Mouse (Mus musculus) forebrain, embryonic 12.5 days (tissue): ENCODE data around the gene Akap13. TPM values are rescaled to one million over a fixed set of nuclear protein-coding genes. Genes with fewer than 3 reads are reported as not detected.

Experiments
- ATAC-seq: fragments of 200-750 bp; cut with Nextera tagmentation; 2 replicates; pipeline ENCODE4 v1.8.0; 2017; ENCODE audit warnings: moderate TSS enrichment; ENCODE audit not compliant: low FRiP score
- H3K27ac ChIP-seq: fragments of 300-500 bp; sonication (generic); 2 replicates; pipeline ENCODE4 v1.5.1; 2016; ENCODE audit warnings: mild to moderate bottlenecking
- H3K27me3 ChIP-seq: fragments of 300-500 bp; sonication (generic); 2 replicates; pipeline ENCODE4 v1.6.1; 2016; ENCODE audit warnings: mild to moderate bottlenecking
- H3K36me3 ChIP-seq: fragments of 300-500 bp; sonication (generic); replicated peaks from 2 replicates; pipeline ENCODE4 v1.6.1; 2016; ENCODE audit warnings: mild to moderate bottlenecking
- H3K4me1 ChIP-seq: fragments of 300-500 bp; sonication (generic); 2 replicates; pipeline ENCODE4 v1.6.1; 2016
- H3K4me2 ChIP-seq: fragments of 300-500 bp; sonication (generic); 2 replicates; pipeline ENCODE4 v1.6.1; 2016; ENCODE audit warnings: mild to moderate bottlenecking, moderate library complexity
- H3K4me3 ChIP-seq: fragments of 300-500 bp; sonication (generic); replicated peaks from 2 replicates; pipeline ENCODE4 v1.5.1; 2016; ENCODE audit warnings: mild to moderate bottlenecking
- H3K9ac ChIP-seq: fragments of 300-500 bp; sonication (generic); 2 replicates; pipeline ENCODE4 v1.6.1; 2016; ENCODE audit warnings: mild to moderate bottlenecking
- H3K9me3 ChIP-seq: fragments of 300-500 bp; sonication (generic); 2 replicates; pipeline ENCODE4 v1.6.1; 2016
- WGBS: fragments of 180-500 bp; shearing (Covaris S2); methylation state at CpG from one replicate; pipeline ENCODE4 v1.1.7; 2016; 5-methylcytosine and 5-hydroxymethylcytosine counted together
- polyA plus RNA-seq: library from polyadenylated mRNA; unstranded; fragments of >200 nt; fragmentation: Nextera tagmentation; extraction: Ambion mirVana; gene quantifications from 2 replicates; pipeline ENCODE4 v1.2.1, GENCODE M21; 2016

The Akap13 gene
- polyA plus RNA-seq, 1 experiment from 2014 or later, result 27.6 TPM

GRCm38 (mm10) chr7:75575800-75576585 lies 120.7 kb downstream of the Akap13 start:
- H3K9me3 ChIP-seq, result no peaks in the 10 kb centered on the region
- no peaks in the 10 kb centered on the region for H3K4me1 ChIP-seq
- WGBS, result 97% methylated on average over 1 of the region's 1 CpGs
- no peak overlapping the region for H3K27ac ChIP-seq
- H3K4me2 ChIP-seq, result no peak overlapping the region
- no peak for ATAC-seq
- H3K4me3 ChIP-seq, result no peak overlapping the region
- H3K27me3 ChIP-seq, result no peaks in the 10 kb centered on the region
- H3K9ac ChIP-seq, result no peak overlapping the region
- H3K36me3 ChIP-seq, result 0 out of 2 replicates have a peak, but pooled peaks cover 5% of the 10 kb centered on the region

GRCm38 (mm10) chr7:75576851-75577250 lies 121.5 kb downstream of the Akap13 start:
- no peaks in the 10 kb centered on the region for H3K4me1 ChIP-seq
- no peak overlapping the region for H3K4me3 ChIP-seq
- H3K27me3 ChIP-seq, result no peaks in the 10 kb centered on the region
- H3K9me3 ChIP-seq, result no peaks in the 10 kb centered on the region
- H3K9ac ChIP-seq, result no peak overlapping the region
- ATAC-seq, result no peak
- H3K36me3 ChIP-seq, result 0 out of 2 replicates have a peak, but pooled peaks cover 5% of the 10 kb centered on the region
- WGBS, result 98% methylated on average over 2 of the region's 2 CpGs
- no peak overlapping the region for H3K4me2 ChIP-seq
- H3K27ac ChIP-seq, result no peak overlapping the region

GRCm38 (mm10) chr7:75577353-75577752 lies 122.0 kb downstream of the Akap13 start:
- no peak overlapping the region for H3K4me3 ChIP-seq
- H3K27ac ChIP-seq, result no peak overlapping the region
- WGBS, result 94% methylated on average over 6 of the region's 6 CpGs
- no peaks in the 10 kb centered on the region for H3K4me1 ChIP-seq
- H3K9me3 ChIP-seq, result no peaks in the 10 kb centered on the region
- no peak for ATAC-seq
- H3K36me3 ChIP-seq, result 0 out of 2 replicates have a peak, but pooled peaks cover 5% of the 10 kb centered on the region
- H3K9ac ChIP-seq, result no peak overlapping the region
- no peaks in the 10 kb centered on the region for H3K27me3 ChIP-seq
- H3K4me2 ChIP-seq, result no peak overlapping the region

DNA sequence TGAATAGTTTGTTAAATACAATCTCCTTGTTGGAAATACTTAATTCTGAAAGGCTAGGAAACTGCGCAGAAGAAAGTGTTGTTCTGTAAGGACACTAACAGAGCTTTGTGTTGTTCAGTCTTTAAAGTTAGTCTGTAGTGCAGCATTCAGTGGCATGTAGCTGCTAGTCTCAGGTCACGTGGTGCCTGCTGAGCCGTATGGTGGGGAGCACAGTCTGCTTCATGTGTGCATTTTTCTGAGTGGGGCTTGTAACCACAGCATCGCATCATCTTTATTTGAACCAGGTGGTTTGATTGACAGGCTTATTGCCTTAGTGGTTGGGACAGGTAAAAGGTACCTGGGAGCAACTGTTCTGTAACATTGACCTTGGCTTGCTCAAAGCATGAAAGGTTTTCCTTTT lies 123.3 kb downstream of the Akap13 start:
- Histone ChIP-seq H3K4me1 (no peaks in the 10 kb centered on the region), H3K9ac (no peak overlapping the region)
- 92% methylated on average over 4 of the region's 4 CpGs for WGBS

DNA sequence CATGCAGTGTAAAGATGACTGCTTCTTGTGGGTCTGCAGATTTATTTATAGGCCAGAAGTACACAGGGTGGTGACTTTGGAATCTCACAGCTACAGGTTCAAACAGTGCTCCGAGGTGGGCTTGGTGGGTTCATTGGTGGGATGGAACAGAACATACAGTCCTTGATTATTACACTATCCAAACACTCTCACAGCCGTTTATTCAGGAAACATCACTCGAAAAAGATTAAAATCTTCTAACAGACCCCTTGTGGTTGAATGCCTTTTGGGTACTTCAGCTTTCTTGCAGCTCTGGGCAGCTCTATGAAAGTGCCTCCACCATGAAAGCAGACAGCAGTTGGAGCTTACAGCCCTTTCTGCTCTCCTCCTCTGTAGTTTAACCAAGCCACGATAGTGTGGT lies 126.8 kb downstream of the Akap13 start:
- H3K4me3 ChIP-seq, result no peak overlapping the region
- no peaks in the 10 kb centered on the region for H3K4me1 ChIP-seq
- H3K9me3 ChIP-seq, result no peaks in the 10 kb centered on the region
- no peaks in the 10 kb centered on the region for H3K27me3 ChIP-seq
- no peak overlapping the region for H3K27ac ChIP-seq
- WGBS, result 89% methylated on average over 4 of the region's 4 CpGs
- ATAC-seq, result no peak
- H3K36me3 ChIP-seq, result 0 out of 2 replicates have a peak, but pooled peaks cover 10% of the 10 kb centered on the region
- no peak overlapping the region for H3K4me2 ChIP-seq
- no peak overlapping the region for H3K9ac ChIP-seq

More for the DNA sequence above, 123.3 kb downstream of the Akap13 start:
- no peak for ATAC-seq
- H3K27me3 ChIP-seq, result no peaks in the 10 kb centered on the region
- H3K36me3 ChIP-seq, result 0 out of 2 replicates have a peak, but pooled peaks cover 5% of the 10 kb centered on the region
- no peak overlapping the region for H3K4me3 ChIP-seq
- H3K4me2 ChIP-seq, result no peak overlapping the region
- no peaks in the 10 kb centered on the region for H3K9me3 ChIP-seq
- H3K27ac ChIP-seq, result no peak overlapping the region

DNA sequence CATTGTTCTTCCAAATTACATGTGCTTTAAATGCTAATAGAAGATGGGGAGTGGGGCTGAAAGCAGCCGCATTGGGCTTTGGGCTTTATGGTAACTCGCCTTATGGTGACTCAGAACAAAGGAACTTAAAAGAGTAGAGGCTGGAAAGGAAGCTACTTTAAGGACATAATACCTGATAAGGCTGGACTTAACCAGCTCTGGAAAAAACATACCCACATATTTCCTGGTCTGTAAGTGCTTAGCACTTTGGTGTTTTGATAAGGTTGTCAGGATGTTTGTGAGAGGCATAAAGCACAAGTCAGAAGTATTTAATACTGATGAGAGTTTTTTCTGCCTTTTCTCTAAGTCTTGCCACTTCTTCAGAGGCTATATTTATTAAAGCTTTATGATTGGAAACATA lies 128.8 kb downstream of the Akap13 start:
- Histone ChIP-seq H3K9ac (no peak overlapping the region), H3K4me1 (no peaks in the 10 kb centered on the region), H3K27me3 (no peaks in the 10 kb centered on the region), H3K9me3 (no peaks in the 10 kb centered on the region), H3K4me2 (no peak overlapping the region), H3K36me3 (0 out of 2 replicates have a peak, but pooled peaks cover 10% of the 10 kb centered on the region), H3K27ac (no peak overlapping the region), H3K4me3 (no peak overlapping the region)
- 78% methylated on average over 2 of the region's 2 CpGs for WGBS
- ATAC-seq, result no peak

- no peak overlapping the region for H3K4me2 ChIP-seq
- H3K4me3 ChIP-seq, result no peak overlapping the region
- no peak for ATAC-seq
- no peak overlapping the region for H3K27ac ChIP-seq
- 0 out of 2 replicates have a peak, but pooled peaks cover 5% of the 10 kb centered on the region for H3K36me3 ChIP-seq
- 88% methylated on average over 6 of the region's 6 CpGs for WGBS
- no peaks in the 10 kb centered on the region for H3K4me1 ChIP-seq
- no peak overlapping the region for H3K9ac ChIP-seq
- H3K9me3 ChIP-seq, result no peaks in the 10 kb centered on the region
- no peaks in the 10 kb centered on the region for H3K27me3 ChIP-seq
Observed at GRCm38 (mm10) chr7:75585409-75585808, 130.1 kb downstream of the Akap13 start.

GRCm38 (mm10) chr7:75586113-75586512 lies 130.8 kb downstream of the Akap13 start:
- 83% methylated on average over 14 of the region's 14 CpGs for WGBS
- Histone ChIP-seq H3K4me2 (no peak overlapping the region), H3K27ac (no peak overlapping the region), H3K9ac (no peak overlapping the region), H3K4me3 (no peak overlapping the region), H3K27me3 (no peaks in the 10 kb centered on the region), H3K4me1 (no peaks in the 10 kb centered on the region), H3K36me3 (0 out of 2 replicates have a peak, but pooled peaks cover 5% of the 10 kb centered on the region), H3K9me3 (no peaks in the 10 kb centered on the region)
- ATAC-seq, result no peak

DNA sequence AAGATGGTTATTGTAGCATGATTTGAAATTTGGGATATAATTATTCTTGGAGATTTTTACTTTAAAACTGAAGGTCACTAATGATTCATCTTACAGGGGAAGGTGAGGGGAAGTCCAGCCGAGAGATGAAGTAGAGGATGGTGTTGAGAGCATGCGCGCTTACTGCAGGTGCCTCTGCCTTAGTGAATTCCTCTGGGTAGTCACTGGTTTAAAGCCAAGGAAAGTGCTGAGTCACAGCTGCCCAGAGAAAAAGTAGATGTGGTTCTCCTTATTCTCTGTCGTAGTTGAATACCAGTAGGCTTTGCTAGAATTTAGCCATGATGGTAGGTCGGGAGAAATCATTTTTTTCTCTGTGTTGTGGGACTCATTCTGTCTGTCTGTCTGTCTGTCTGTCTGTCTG lies 132.4 kb downstream of the Akap13 start:
- Histone ChIP-seq H3K27me3 (no peaks in the 10 kb centered on the region), H3K36me3 (0 out of 2 replicates have a peak, but pooled peaks cover 5% of the 10 kb centered on the region), H3K4me1 (no peaks in the 10 kb centered on the region), H3K4me2 (no peak overlapping the region), H3K9me3 (no peaks in the 10 kb centered on the region), H3K27ac (no peak overlapping the region), H3K4me3 (no peak overlapping the region), H3K9ac (no peak overlapping the region)
- ATAC-seq, result no peak
- 93% methylated on average over 5 of the region's 5 CpGs for WGBS

DNA sequence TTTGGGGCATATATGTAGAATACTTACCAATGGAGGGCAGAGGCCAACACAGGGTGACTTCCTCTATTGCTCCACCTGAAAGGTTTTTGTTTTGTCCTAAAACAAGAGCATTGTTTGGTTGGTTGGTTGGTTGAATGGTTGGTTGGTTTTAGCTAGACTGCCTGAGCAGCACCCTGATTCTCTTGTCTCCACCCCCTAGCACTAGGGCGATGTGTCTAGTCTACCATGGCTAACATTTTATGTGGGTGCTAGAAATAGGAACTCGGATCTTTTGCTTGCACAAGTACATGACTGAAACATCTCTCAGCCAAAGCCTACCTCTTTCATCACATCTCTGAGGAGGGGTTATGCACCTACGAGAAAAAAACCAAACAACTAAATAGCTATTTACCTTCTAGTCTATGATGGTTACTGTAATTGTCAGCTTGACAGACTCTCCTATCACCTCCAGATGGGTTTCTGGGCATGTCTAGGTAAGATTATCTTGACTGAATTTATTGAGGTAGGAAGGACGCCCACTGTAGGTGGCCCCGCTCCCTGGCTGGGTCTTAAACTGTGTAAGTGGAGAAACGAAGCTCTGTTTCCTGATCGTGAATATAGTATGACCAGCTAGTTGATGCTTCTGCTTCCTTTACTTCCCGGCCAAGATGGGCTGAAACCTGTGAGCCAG lies 134.1 kb downstream of the Akap13 start:
- Histone ChIP-seq H3K9ac (no peak overlapping the region), H3K4me1 (no peaks in the 10 kb centered on the region), H3K36me3 (0 out of 2 replicates have a peak, but pooled peaks cover 5% of the 10 kb centered on the region), H3K4me3 (no peak overlapping the region), H3K27me3 (no peaks in the 10 kb centered on the region), H3K27ac (no peak overlapping the region), H3K4me2 (no peak overlapping the region), H3K9me3 (no peaks in the 10 kb centered on the region)
- 92% methylated on average over 8 of the region's 8 CpGs for WGBS
- ATAC-seq, result no peak

DNA sequence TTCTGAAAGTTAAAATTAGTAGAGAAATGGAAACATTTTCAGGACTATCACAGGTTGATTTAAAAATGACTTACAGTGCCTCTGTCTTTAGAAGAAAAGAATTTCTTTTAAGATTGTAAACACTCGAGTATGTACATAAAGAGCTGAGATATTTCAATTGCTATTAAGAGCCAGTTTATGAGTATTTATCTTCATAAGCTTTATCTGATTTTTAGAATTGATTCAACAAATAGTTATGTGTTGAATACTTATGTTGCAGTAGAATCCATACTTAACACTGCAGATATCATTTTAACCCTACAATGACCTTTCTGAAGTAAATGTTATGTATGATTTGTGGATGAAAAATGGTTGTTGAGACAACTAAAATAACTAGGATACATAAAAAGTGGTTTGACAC lies 136.6 kb downstream of the Akap13 start:
- H3K9me3 ChIP-seq, result no peaks in the 10 kb centered on the region
- 86% methylated on average over 1 of the region's 1 CpGs for WGBS
- no peak for ATAC-seq
- H3K27me3 ChIP-seq, result no peaks in the 10 kb centered on the region
- no peaks in the 10 kb centered on the region for H3K36me3 ChIP-seq
- H3K4me2 ChIP-seq, result no peak overlapping the region
- no peak overlapping the region for H3K4me3 ChIP-seq
- no peaks in the 10 kb centered on the region for H3K4me1 ChIP-seq
- no peak overlapping the region for H3K27ac ChIP-seq
- H3K9ac ChIP-seq, result no peak overlapping the region

- H3K4me2 ChIP-seq, result no peak overlapping the region
- H3K9ac ChIP-seq, result no peak overlapping the region
- H3K36me3 ChIP-seq, result no peaks in the 10 kb centered on the region
- 81% methylated on average over 5 of the region's 5 CpGs for WGBS
- H3K4me3 ChIP-seq, result no peak overlapping the region
- no peak overlapping the region for H3K27ac ChIP-seq
- no peak for ATAC-seq
- H3K4me1 ChIP-seq, result no peaks in the 10 kb centered on the region
- no peaks in the 10 kb centered on the region for H3K27me3 ChIP-seq
- H3K9me3 ChIP-seq, result no peaks in the 10 kb centered on the region
Observed at GRCm38 (mm10) chr7:75594801-75595200, 139.5 kb downstream of the Akap13 start.
